Mouse (Mus musculus) ES-Bruce4 (cell line): Measurements from ENCODE around the gene Gm1673.

Experiments
- CTCF ChIP-seq: IDR thresholded peaks from one replicate; pipeline ENCODE4 v1.8.1; 2011; ENCODE audit warnings: low read depth, low read length
- EP300 ChIP-seq: IDR thresholded peaks from 2 replicates; pipeline ENCODE4 v1.6.1; 2011; ENCODE audit warnings: low read depth, low read length; ENCODE audit not compliant: insufficient read depth
- POLR2A ChIP-seq: IDR thresholded peaks from one replicate; pipeline ENCODE4 v1.8.1; 2011; ENCODE audit warnings: low read length; ENCODE audit not compliant: insufficient read depth

DNA sequence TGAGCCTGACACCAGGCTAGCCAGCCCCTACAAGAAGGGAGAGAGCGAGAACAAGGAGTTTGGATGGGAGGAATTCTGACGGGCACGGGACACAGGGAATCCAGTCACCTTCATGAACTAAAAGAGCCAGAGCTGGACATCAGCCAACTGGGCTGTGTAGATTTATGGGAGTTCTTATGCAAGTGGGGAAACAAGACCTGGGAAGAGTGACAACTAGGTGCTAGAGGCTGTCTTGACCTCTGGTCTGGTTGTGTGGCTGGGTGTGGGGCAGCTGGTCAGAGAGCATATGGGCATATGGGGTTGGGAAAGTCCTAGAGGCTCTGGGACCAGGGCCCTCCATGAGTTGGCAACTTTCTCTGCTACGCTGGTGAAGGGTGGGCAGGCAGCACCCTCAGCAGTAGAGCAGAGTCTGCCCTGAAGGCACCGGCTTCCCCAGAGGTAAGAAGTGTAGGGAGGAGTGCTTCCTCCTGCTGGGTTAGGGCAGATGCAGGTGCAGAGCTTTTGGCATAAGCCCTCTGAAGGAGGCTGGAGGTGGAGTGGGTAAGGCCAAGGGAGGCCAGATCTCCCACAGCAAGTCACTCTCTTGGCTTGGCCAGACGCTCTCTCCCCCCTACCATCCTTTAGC, 16.3 kb downstream of the Gm1673 start:
- TF ChIP-seq CTCF (no peak), POLR2A (no peak), EP300 (no peak)
